Mouse (Mus musculus) CH12.LX (cell line): ENCODE results near the gene Defb45. TPM values are rescaled to one million over a fixed set of nuclear protein-coding genes. Genes with fewer than 3 reads are reported as not detected.

Experiments used
- DNase-seq: peaks from one replicate; pipeline ENCODE4 v3.0.0-alpha.2; 2013; ENCODE audit errors: extremely low read depth
- H3K27ac ChIP-seq: 2 replicates; pipeline ENCODE4 v1.5.1; 2012; ENCODE audit warnings: low read depth, mild to moderate bottlenecking, control low read depth, moderate library complexity; ENCODE audit not compliant: insufficient read depth
- H3K27me3 ChIP-seq: replicated peaks from 2 replicates; pipeline ENCODE3; 2012; ENCODE audit warnings: inconsistent platforms
- H3K36me3 ChIP-seq, 2 experiments: replicated peaks in 1 of 2; 2 replicates each; pipeline versions ENCODE3 to v1.6.1; 2012; ENCODE audit warnings: inconsistent platforms in 1 of 2, low read length in 1 of 2, mild to moderate bottlenecking in 1 of 2, mixed read lengths in 1 of 2, moderate library complexity in 1 of 2; ENCODE audit not compliant: control insufficient read depth in 1 of 2, insufficient read depth in 1 of 2
- H3K4me1 ChIP-seq, 2 experiments: 2 replicates each; pipeline ENCODE4 v1.6.1; 2012; ENCODE audit warnings: inconsistent platforms in 1 of 2, moderate library complexity in 1 of 2; ENCODE audit not compliant: insufficient read depth in 2 of 2, control insufficient read depth in 1 of 2
- H3K4me2 ChIP-seq: 2 replicates; pipeline ENCODE4 v1.6.1; 2012; ENCODE audit warnings: low read depth, mild to moderate bottlenecking, control low read depth; ENCODE audit not compliant: poor library complexity, insufficient read depth, severe bottlenecking
- H3K4me3 ChIP-seq, 3 experiments: fragments of 150-350 bp in 1 of 3; sonication (generic) in 1 of 3; replicated peaks in 1 of 3; 2 replicates each; pipeline versions ENCODE3 to v1.5.1; 2011 to 2012; ENCODE audit warnings: low read depth in 2 of 3, low read length in 2 of 3, mild to moderate bottlenecking in 2 of 3, moderate library complexity in 2 of 3, control low read depth in 1 of 3, improper control_type of control experiment in 1 of 3, inconsistent platforms in 1 of 3, mixed read lengths in 1 of 3; ENCODE audit not compliant: poor library complexity in 1 of 3
- H3K79me2 ChIP-seq: replicated peaks from 2 replicates; pipeline ENCODE4 v1.6.1; 2012; ENCODE audit warnings: mild to moderate bottlenecking, moderate library complexity; ENCODE audit not compliant: control insufficient read depth, poor library complexity, insufficient read depth, severe bottlenecking; ENCODE audit errors: extremely low read depth
- H3K9ac ChIP-seq: 2 replicates; pipeline ENCODE4 v1.6.1; 2012; ENCODE audit warnings: low read depth, mild to moderate bottlenecking, control low read depth, moderate library complexity; ENCODE audit not compliant: insufficient read depth
- H3K9me3 ChIP-seq: replicated peaks from 2 replicates; pipeline ENCODE3; 2012; ENCODE audit warnings: low read length, inconsistent platforms, mixed read lengths
- BHLHE40 ChIP-seq: IDR thresholded peaks from 2 replicates; pipeline ENCODE4 v1.6.1; 2011; ENCODE audit warnings: mild to moderate bottlenecking, low read depth, low read length, improper control_type of control experiment
- CHD1 ChIP-seq: IDR thresholded peaks from 2 replicates; pipeline ENCODE4 v1.6.1; 2012; ENCODE audit warnings: low read depth, low read length, improper control_type of control experiment, inconsistent platforms
- CHD2 ChIP-seq: IDR thresholded peaks from 2 replicates; pipeline ENCODE4 v1.6.1; 2011; ENCODE audit warnings: low read length, improper control_type of control experiment
- CTCF ChIP-seq, 2 experiments: IDR thresholded peaks in 1 of 2; conservative IDR thresholded peaks in 1 of 2; 2 replicates each; pipeline ENCODE4 v1.5.1; 2011 to 2012; ENCODE audit warnings: low read depth in 2 of 2, low read length in 2 of 2, improper control_type of control experiment in 1 of 2, inconsistent platforms in 1 of 2, mild to moderate bottlenecking in 1 of 2, moderate library complexity in 1 of 2
- E2F4 ChIP-seq: IDR thresholded peaks from 2 replicates; pipeline ENCODE4 v1.6.1; 2011; ENCODE audit warnings: low read depth, low read length, improper control_type of control experiment; ENCODE audit not compliant: insufficient replicate concordance
- EP300 ChIP-seq: IDR thresholded peaks from 2 replicates; pipeline ENCODE4 v1.6.1; 2011; ENCODE audit warnings: low read length, improper control_type of control experiment
- ETS1 ChIP-seq: conservative IDR thresholded peaks from 2 replicates; pipeline ENCODE4 v1.6.1; 2012; ENCODE audit warnings: low read depth, mild to moderate bottlenecking, inconsistent platforms, low read length, improper control_type of control experiment, moderate library complexity
- GABPA ChIP-seq: IDR thresholded peaks from 2 replicates; pipeline ENCODE4 v1.6.1; 2012; ENCODE audit warnings: low read depth, low read length, improper control_type of control experiment, inconsistent platforms; ENCODE audit not compliant: insufficient replicate concordance
- IRF4 ChIP-seq: IDR thresholded peaks from 2 replicates; pipeline ENCODE4 v1.6.1; 2014; ENCODE audit warnings: low read depth, mild to moderate bottlenecking, inconsistent platforms, low read length, improper control_type of control experiment
- JUND ChIP-seq: conservative IDR thresholded peaks from 2 replicates; pipeline ENCODE4 v1.6.1; 2011; ENCODE audit warnings: low read depth, low read length, improper control_type of control experiment
- MAX ChIP-seq: IDR thresholded peaks from 2 replicates; pipeline ENCODE4 v1.6.1; 2011; ENCODE audit warnings: low read length, improper control_type of control experiment
- MAZ ChIP-seq: IDR thresholded peaks from 2 replicates; pipeline ENCODE4 v1.6.1; 2012; ENCODE audit warnings: low read depth, mild to moderate bottlenecking, inconsistent platforms, low read length, improper control_type of control experiment, moderate library complexity
- NELFE ChIP-seq: IDR thresholded peaks from 2 replicates; pipeline ENCODE4 v1.6.1; 2011; ENCODE audit warnings: low read depth, low read length, improper control_type of control experiment
- PAX5 ChIP-seq: IDR thresholded peaks from 2 replicates; pipeline ENCODE4 v1.6.1; 2012; ENCODE audit warnings: low read length, inconsistent platforms, mixed read lengths
- POLR2AphosphoS2 ChIP-seq: IDR thresholded peaks from 2 replicates; pipeline ENCODE4 v1.6.1; 2011; ENCODE audit warnings: low read depth, low read length, improper control_type of control experiment
- RCOR1 ChIP-seq: conservative IDR thresholded peaks from 2 replicates; pipeline ENCODE4 v1.6.1; 2012; ENCODE audit warnings: low read depth, mild to moderate bottlenecking, inconsistent platforms, low read length, improper control_type of control experiment
- SIN3A ChIP-seq: IDR thresholded peaks from 2 replicates; pipeline ENCODE4 v1.6.1; 2012; ENCODE audit warnings: low read length, improper control_type of control experiment, inconsistent platforms
- TBP ChIP-seq: conservative IDR thresholded peaks from 2 replicates; pipeline ENCODE4 v1.6.1; 2011; ENCODE audit warnings: low read depth, low read length, improper control_type of control experiment
- UBTF ChIP-seq: IDR thresholded peaks from 2 replicates; pipeline ENCODE4 v1.6.1; 2012; ENCODE audit warnings: low read depth, mild to moderate bottlenecking, inconsistent platforms, low read length, improper control_type of control experiment, moderate library complexity
- USF1 ChIP-seq: IDR thresholded peaks from 2 replicates; pipeline ENCODE4 v1.6.1; 2014; ENCODE audit warnings: low read depth, mild to moderate bottlenecking, inconsistent platforms, low read length, improper control_type of control experiment
- USF2 ChIP-seq: conservative IDR thresholded peaks from 2 replicates; pipeline ENCODE4 v1.6.1; 2011; ENCODE audit warnings: low read depth, low read length, improper control_type of control experiment
- ZC3H11A ChIP-seq: IDR thresholded peaks from 2 replicates; pipeline ENCODE4 v1.6.1; 2012; ENCODE audit warnings: low read depth, mild to moderate bottlenecking, inconsistent platforms, low read length, improper control_type of control experiment
- ZNF384 ChIP-seq: IDR thresholded peaks from 2 replicates; pipeline ENCODE4 v1.6.1; 2012; ENCODE audit warnings: low read depth, low read length, improper control_type of control experiment, inconsistent platforms
- dilution Hi-C: fragments of 300-500 bp; cut with MboI; formaldehyde crosslinking; loops from 2 replicates; pipeline ENCODE4 v1.14.3; 2020; ENCODE audit warnings: low sequenced_read_pairs; ENCODE audit not compliant: extremely low pct_unique_long_range_greater_than_20kb, extremely low pct_ligation_motif_present
- in situ Hi-C: fragments of 300-500 bp; cut with MboI; formaldehyde crosslinking; loops from 3 replicates; pipeline ENCODE4 v1.14.3; 2019; ENCODE audit warnings: low sequenced_read_pairs, low pct_ligation_motif_present, low pct_unique_long_range_greater_than_20kb, mixed read lengths
- polyA plus RNA-seq: library from polyadenylated mRNA; unstranded; fragments of >175 nt; gene quantifications from 2 replicates; pipeline ENCODE4 v1.2.1, GENCODE M21; 2012; ENCODE audit warnings: low read depth; ENCODE audit not compliant: insufficient read length
- total RNA-seq, 2 experiments: library from RNA; depleted of rRNA; stranded (reverse); fragments of 300-350 nt in 1 of 2; fragments of >200 nt in 1 of 2; gene quantifications; 2 replicates each; pipeline ENCODE4 v1.2.3; 2012 to 2014

Gene Defb45
- total and polyA plus RNA-seq, 3 experiments: not detected

GRCm38 (mm10) chr2:152612193-152612592 is 13.0 kb upstream of the Defb45 start:
- H3K27me3 ChIP-seq: peaks cover 6% of the 10 kb centered on the region
- in situ Hi-C loops: no loop called here
- H3K4me1 ChIP-seq: peaks cover 3 to 4% of the 10 kb centered on the region in 2 experiments; a peak in 1 of 4 replicates
- no peak for DNase-seq
- no peak overlapping the region for H3K9ac ChIP-seq
- H3K9me3 ChIP-seq: peaks cover 4% of the 10 kb centered on the region
- no peak overlapping the region for H3K4me2 ChIP-seq
- H3K79me2 ChIP-seq: no peaks in the 10 kb centered on the region
- TF ChIP-seq ZNF384 (no peak), ETS1 (no peak), GABPA (no peak), BHLHE40 (no peak), UBTF (no peak), NELFE (no peak), E2F4 (no peak)
- H3K36me3 ChIP-seq: no peaks in the 10 kb centered on the region
- no peak overlapping the region for H3K4me3 ChIP-seq
- H3K27ac ChIP-seq: no peak overlapping the region
- dilution Hi-C loops: no loop called here

- TF ChIP-seq CHD1 (no peak), CTCF (conservative IDR thresholded peaks at IDR 0.05 in 1 of 2, IDR thresholded peaks at IDR 0.05 in 1 of 2; ENCODE audit: low read depth in 2 of 2, low read length in 2 of 2) (0 out of 4 replicates have a peak, but pooled peaks of 1 of the 2 experiments have one; percentile 15), MAZ (no peak), ZNF384 (no peak), ZC3H11A (no peak), IRF4 (no peak), MAX (no peak), EP300 (no peak)
- Histone ChIP-seq H3K9ac (no peak overlapping the region), H3K9me3 (peaks cover 4% of the 10 kb centered on the region), H3K27ac (no peak overlapping the region), H3K4me1 (0 out of 4 replicates have a peak, but pooled peaks cover 0 to 2% of the 10 kb centered on the region in 2 experiments), H3K36me3 (no peaks in the 10 kb centered on the region), H3K27me3 (peaks cover 12% of the 10 kb centered on the region), H3K79me2 (no peaks in the 10 kb centered on the region), H3K4me3 (no peak overlapping the region), H3K4me2 (no peak overlapping the region)
- no peak for DNase-seq
- in situ Hi-C loops: no loop called here
- dilution Hi-C loops: no loop called here
Measured at GRCm38 (mm10) chr2:152608719-152609118, 9.5 kb upstream of the Defb45 start.

GRCm38 (mm10) chr2:152607746-152608145 is 8.5 kb upstream of the Defb45 start:
- Histone ChIP-seq H3K79me2 (no peaks in the 10 kb centered on the region), H3K4me2 (no peak overlapping the region), H3K4me1 (0 out of 4 replicates have a peak, but pooled peaks cover 0 to 2% of the 10 kb centered on the region in 2 experiments), H3K27ac (no peak overlapping the region), H3K4me3 (no peak overlapping the region), H3K9ac (no peak overlapping the region), H3K27me3 (peaks cover 12% of the 10 kb centered on the region), H3K36me3 (no peaks in the 10 kb centered on the region), H3K9me3 (peaks cover 4% of the 10 kb centered on the region)
- in situ Hi-C loops (no loop called here), dilution Hi-C loops (no loop called here)
- no peak for DNase-seq
- TF ChIP-seq PAX5 (no peak), SIN3A (no peak), CHD2 (no peak), TBP (no peak), RCOR1 (no peak), NELFE (no peak), USF2 (no peak), USF1 (no peak), POLR2AphosphoS2 (no peak), JUND (no peak), IRF4 (no peak), ZNF384 (no peak)
